Mouse (Mus musculus): ENCODE measurements around the gene 4930519G04Rik.
"Not testable (repeated sequence)": the region's sequence is repeated elsewhere in the genome, so short reads cannot be mapped to it uniquely, and the experiment has no call there.

DNA sequence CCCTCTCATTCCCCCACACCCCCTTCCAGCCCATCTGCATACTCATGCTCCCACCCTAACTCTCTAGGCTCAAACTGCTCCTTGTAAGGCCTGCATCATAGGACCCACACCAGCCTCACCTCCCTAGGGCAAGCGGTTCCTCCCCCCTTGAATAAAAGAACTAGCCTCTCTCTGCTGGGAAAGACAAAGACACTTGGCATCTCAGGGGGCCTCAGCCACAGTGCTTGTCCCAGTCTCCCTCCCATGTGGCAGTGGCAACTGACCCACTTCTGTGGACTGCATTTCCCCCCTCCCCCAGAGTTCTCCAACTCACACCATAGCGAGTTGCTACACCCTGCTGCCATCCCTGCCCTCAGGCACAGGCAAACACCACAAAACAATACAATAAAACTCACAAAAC, 9.1 kb upstream of the 4930519G04Rik start:
- not testable (repeated sequence) for TF ChIP-seq CTCF (IDR thresholded peaks at IDR 0.05; ENCODE audit: borderline replicate concordance, extremely low read depth, insufficient read depth, insufficient read length); POLR2A (IDR thresholded peaks at IDR 0.05; ENCODE audit: borderline replicate concordance, extremely low read depth, insufficient read depth, insufficient read length, poor library complexity, severe bottlenecking)
